Mouse (Mus musculus) spleen, adult 2 months (tissue): ENCODE measurements around the gene Washc4.

ENCODE experiments used
- CTCF ChIP-seq: fragments of 200-500 bp; IDR thresholded peaks from 2 replicates; pipeline ENCODE4 v1.5.1; 2011; ENCODE audit warnings: mild to moderate bottlenecking, inconsistent platforms; ENCODE audit not compliant: insufficient read depth, insufficient read length, insufficient replicate concordance; ENCODE audit errors: extremely low read depth
- POLR2A ChIP-seq: fragments of 200-500 bp; IDR thresholded peaks from 2 replicates; pipeline ENCODE4 v1.6.1; 2011; ENCODE audit warnings: low read depth, low read length, inconsistent platforms

DNA sequence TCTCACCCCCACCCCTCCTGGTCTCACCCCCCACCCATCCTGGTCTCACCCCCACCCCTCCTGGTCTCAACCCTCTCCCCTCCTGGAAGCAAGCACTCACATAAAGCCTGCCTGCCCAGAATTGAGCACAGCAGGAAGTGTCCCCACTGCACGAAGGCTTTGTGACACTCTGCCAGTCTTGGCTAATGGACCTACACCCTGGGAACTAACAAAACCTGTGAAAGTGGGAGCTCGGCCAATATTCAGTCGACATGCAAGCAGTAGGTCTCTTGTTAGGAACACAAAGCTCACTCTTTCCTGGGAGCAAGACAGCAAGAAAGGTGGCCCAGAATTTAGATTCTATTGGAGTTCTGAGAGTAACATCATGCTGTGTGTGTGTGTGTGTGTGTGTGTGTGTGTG lies 87.3 kb downstream of the Washc4 start:
- TF ChIP-seq CTCF (no peak), POLR2A (no peak)
